Mouse (Mus musculus) large intestine, adult 2 months (tissue): ENCODE measurements around the gene Gal3st3. TPM values are rescaled to one million over a fixed set of nuclear protein-coding genes. Genes with fewer than 3 reads are reported as not detected.

Experiments used
- polyA plus RNA-seq: library from polyadenylated mRNA; depleted of rRNA; stranded (reverse); fragments of >200 nt; gene quantifications from 2 replicates; pipeline ENCODE4 v1.2.3, GENCODE M21; 2012; rRNA removed

Gal3st3 gene
- polyA plus RNA-seq, 1 experiment: 0.05 TPM

Other genes starting within 250 kb of the Gal3st3 start
- gene Rin1, start 247.8 kb upstream of the Gal3st3 start, polyA plus RNA-seq: 3.2 and 7.0 TPM in 2 replicates
- gene Cd248, start 230.3 kb upstream of the Gal3st3 start, polyA plus RNA-seq: 4.1 and 5.4 TPM in 2 replicates
- 1.8 and 2.0 TPM in 2 replicates for gene Tmem151a, start 212.8 kb upstream of the Gal3st3 start, polyA plus RNA-seq
- gene Yif1a, start 209.8 kb upstream of the Gal3st3 start, polyA plus RNA-seq: 224 and 270 TPM in 2 replicates
- 1.3 and 1.5 TPM in 2 replicates for gene Cnih2, start 199.8 kb upstream of the Gal3st3 start, polyA plus RNA-seq
- gene Rab1b, start 191.3 kb upstream of the Gal3st3 start, polyA plus RNA-seq: 181 and 205 TPM in 2 replicates
- 13.6 and 17.0 TPM in 2 replicates for gene Klc2, start 179.8 kb upstream of the Gal3st3 start, polyA plus RNA-seq
- 6.7 and 7.3 TPM in 2 replicates for gene Pacs1, start 25.2 kb upstream of the Gal3st3 start, polyA plus RNA-seq
- 71.5 and 85.8 TPM in 2 replicates for gene Sf3b2, start 2.9 kb upstream of the Gal3st3 start, polyA plus RNA-seq
- gene Catsper1, start 37.4 kb downstream of the Gal3st3 start, polyA plus RNA-seq: not detected in 2 replicates
- 287 and 392 TPM in 2 replicates for gene Cst6, start 51.2 kb downstream of the Gal3st3 start, polyA plus RNA-seq
- 26.9 and 35.5 TPM in 2 replicates for gene Eif1ad, start 68.4 kb downstream of the Gal3st3 start, polyA plus RNA-seq
- 196 and 232 TPM in 2 replicates for gene Banf1, start 68.8 kb downstream of the Gal3st3 start, polyA plus RNA-seq
- 23.3 and 25.3 TPM in 2 replicates for gene Sart1, start 90.4 kb downstream of the Gal3st3 start, polyA plus RNA-seq
- 0.45 and 1.2 TPM in 2 replicates for gene Tsga10ip, start 104.2 kb downstream of the Gal3st3 start, polyA plus RNA-seq
- 98.0 and 108 TPM in 2 replicates for gene Drap1, start 126.6 kb downstream of the Gal3st3 start, polyA plus RNA-seq
- gene AI837181, start 126.8 kb downstream of the Gal3st3 start, polyA plus RNA-seq: 51.9 and 55.5 TPM in 2 replicates
- 0.12 and 0.60 TPM in 2 replicates for gene Fosl1, start 149.2 kb downstream of the Gal3st3 start, polyA plus RNA-seq
- gene Ccdc85b, start 159.6 kb downstream of the Gal3st3 start, polyA plus RNA-seq: 2.1 and 2.4 TPM in 2 replicates
- gene Fibp, start 162.3 kb downstream of the Gal3st3 start, polyA plus RNA-seq: 140 and 162 TPM in 2 replicates
- gene Ctsw, start 170.2 kb downstream of the Gal3st3 start, polyA plus RNA-seq: 12.4 and 14.9 TPM in 2 replicates
- 30.2 and 37.5 TPM in 2 replicates for gene Efemp2, start 175.6 kb downstream of the Gal3st3 start, polyA plus RNA-seq
- 23.6 and 29.1 TPM in 2 replicates for gene Mus81, start 190.1 kb downstream of the Gal3st3 start, polyA plus RNA-seq
- gene Cfl1, start 192.1 kb downstream of the Gal3st3 start, polyA plus RNA-seq: 697 and 725 TPM in 2 replicates
- gene 1700020D05Rik, start 205.5 kb downstream of the Gal3st3 start, polyA plus RNA-seq: 0.14 and 0.15 TPM in 2 replicates
- 3.2 and 3.7 TPM in 2 replicates for gene Snx32, start 212.2 kb downstream of the Gal3st3 start, polyA plus RNA-seq